Mouse (Mus musculus): ENCODE results near the gene Rasgrp1. TPM values are rescaled to one million over a fixed set of nuclear protein-coding genes. Genes with fewer than 3 reads are reported as not detected.

The Rasgrp1 gene
- polyA plus RNA-seq, 1 experiment from 2014 or later: 0.17 TPM

DNA sequence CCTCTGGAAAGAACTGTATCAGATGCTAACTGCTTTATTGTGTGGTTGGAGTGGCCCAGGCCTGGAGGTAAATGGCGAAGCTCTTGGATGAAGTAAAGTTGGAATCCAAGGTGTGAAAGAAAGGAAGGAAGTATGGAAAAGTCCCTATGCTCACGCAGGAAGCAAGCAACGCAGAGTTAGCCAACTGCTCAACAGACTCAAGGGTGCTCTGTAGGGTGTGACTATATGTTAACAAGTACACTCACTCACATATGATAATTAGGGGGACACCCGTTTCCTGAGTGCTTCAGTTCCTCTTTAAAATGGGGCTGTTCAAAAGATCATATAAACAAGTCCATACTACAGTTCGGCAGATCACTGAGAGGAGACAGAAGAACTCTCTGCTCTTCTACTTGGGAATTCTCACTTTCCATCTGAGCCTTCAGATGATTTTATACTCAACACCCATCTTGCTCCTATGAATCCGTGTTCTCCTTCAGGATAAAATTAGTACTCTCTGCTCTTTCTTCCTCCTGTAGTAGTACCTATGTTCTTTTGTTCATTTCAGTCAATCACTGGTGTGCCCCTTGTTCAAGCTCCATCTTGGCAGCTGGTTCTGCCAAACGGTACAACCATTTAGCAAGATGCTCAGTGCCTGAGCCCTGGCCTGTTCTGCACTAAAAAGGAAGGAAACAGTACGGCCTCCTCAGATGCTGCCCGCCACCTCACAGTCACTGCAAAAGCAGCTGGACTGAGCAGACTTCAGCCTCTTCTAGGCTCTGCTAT lies 14.1 kb downstream of the Rasgrp1 start:
- WGBS: 72% methylated on average over 9 of the region's 9 CpGs
- no peak for ATAC-seq (ENCODE audit: insufficient number of reproducible peaks, low FRiP score)
- H3K36me3 ChIP-seq: no peaks in the 10 kb centered on the region

DNA sequence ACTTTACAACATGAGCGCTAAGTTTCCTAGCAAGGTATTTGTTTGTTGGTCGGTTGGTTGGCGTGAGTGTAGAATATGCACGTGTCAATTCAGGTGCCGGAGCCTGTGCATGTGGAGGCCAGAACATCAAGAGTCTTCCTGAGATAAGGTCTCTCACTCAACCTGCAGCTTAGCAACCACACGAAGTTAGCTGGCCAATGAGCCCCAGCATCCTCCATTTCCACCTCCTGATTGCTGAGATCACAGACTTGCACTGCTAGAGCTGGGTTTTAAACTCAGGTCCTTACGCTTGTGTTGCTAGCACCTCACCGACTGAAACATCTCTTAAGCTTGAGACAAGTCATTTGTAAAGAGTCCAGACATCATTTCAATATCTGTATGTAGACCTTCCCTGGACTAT lies 20.4 kb downstream of the Rasgrp1 start:
- Histone ChIP-seq H3K4me1 (replicated peaks) (no peaks in the 10 kb centered on the region), H3K4me3 (no peak overlapping the region), H3K27ac (ENCODE audit: poor library complexity, severe bottlenecking) (no peak overlapping the region), H3K4me2 (no peak overlapping the region), H3K9me3 (replicated peaks) (no peaks in the 10 kb centered on the region), H3K36me3 (no peaks in the 10 kb centered on the region), H3K9ac (no peak overlapping the region), H3K27me3 (replicated peaks) (no peaks in the 10 kb centered on the region)
- WGBS: 79% methylated on average over 8 of the region's 8 CpGs
- no peak for ATAC-seq (ENCODE audit: insufficient number of reproducible peaks, low FRiP score)

More for the DNA sequence above, 14.1 kb downstream of the Rasgrp1 start:
- Histone ChIP-seq H3K9ac (no peak overlapping the region), H3K9me3 (replicated peaks) (no peaks in the 10 kb centered on the region), H3K4me2 (no peak overlapping the region), H3K27ac (ENCODE audit: poor library complexity, severe bottlenecking) (no peak overlapping the region), H3K4me1 (replicated peaks) (no peaks in the 10 kb centered on the region), H3K4me3 (no peak overlapping the region), H3K27me3 (replicated peaks) (no peaks in the 10 kb centered on the region)

DNA sequence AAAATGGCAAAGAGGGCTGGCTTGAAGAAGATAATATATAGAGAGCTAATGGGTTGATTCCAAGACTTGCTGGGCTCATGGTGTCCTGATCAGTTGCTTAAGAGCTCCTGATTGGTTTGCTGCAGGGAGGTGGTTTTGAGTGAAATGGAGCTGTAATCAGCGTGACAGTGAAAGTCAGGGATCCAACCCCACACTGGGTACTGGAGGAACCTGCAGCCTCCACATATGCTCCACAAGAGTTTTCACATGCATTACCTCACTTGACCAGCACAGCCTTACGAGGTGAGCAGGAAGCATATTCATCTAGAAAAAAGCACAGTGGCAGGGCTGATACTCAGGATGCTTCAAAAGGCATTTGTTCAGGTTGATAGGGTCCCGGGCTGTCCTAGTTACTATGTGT lies 21.6 kb downstream of the Rasgrp1 start:
- no peak overlapping the region for H3K9ac ChIP-seq
- no peak overlapping the region for H3K4me2 ChIP-seq
- no peak overlapping the region for H3K27ac ChIP-seq (ENCODE audit: poor library complexity, severe bottlenecking)
- 67% methylated on average over 3 of the region's 3 CpGs for WGBS
- no peaks in the 10 kb centered on the region for H3K4me1 ChIP-seq (replicated peaks)
- no peaks in the 10 kb centered on the region for H3K36me3 ChIP-seq
- no peaks in the 10 kb centered on the region for H3K27me3 ChIP-seq (replicated peaks)
- H3K9me3 ChIP-seq (replicated peaks): no peaks in the 10 kb centered on the region
- H3K4me3 ChIP-seq: no peak overlapping the region
- ATAC-seq (ENCODE audit: insufficient number of reproducible peaks, low FRiP score): no peak

DNA sequence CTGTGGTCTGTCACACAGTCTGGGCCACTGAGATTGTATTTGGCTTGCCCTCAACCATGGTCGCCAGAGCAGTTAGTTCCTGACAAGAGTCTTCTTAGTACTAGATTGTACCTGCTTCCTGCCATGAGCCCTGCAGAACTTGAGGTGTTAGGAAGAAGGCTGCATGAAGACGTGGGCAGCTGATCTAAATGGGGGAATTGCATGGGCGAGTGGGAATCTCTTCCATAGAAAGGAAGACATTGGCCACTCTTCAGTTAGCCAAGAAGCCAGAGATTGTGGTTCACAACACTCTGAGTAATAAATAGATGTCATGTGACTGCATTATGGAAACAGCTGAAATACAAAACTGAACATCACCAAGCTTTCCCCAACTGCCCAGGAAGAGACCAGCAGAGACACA lies 23.8 kb downstream of the Rasgrp1 start:
- no peaks in the 10 kb centered on the region for H3K4me1 ChIP-seq (replicated peaks)
- no peak for ATAC-seq (ENCODE audit: insufficient number of reproducible peaks, low FRiP score)
- 70% methylated on average over 3 of the region's 3 CpGs for WGBS

DNA sequence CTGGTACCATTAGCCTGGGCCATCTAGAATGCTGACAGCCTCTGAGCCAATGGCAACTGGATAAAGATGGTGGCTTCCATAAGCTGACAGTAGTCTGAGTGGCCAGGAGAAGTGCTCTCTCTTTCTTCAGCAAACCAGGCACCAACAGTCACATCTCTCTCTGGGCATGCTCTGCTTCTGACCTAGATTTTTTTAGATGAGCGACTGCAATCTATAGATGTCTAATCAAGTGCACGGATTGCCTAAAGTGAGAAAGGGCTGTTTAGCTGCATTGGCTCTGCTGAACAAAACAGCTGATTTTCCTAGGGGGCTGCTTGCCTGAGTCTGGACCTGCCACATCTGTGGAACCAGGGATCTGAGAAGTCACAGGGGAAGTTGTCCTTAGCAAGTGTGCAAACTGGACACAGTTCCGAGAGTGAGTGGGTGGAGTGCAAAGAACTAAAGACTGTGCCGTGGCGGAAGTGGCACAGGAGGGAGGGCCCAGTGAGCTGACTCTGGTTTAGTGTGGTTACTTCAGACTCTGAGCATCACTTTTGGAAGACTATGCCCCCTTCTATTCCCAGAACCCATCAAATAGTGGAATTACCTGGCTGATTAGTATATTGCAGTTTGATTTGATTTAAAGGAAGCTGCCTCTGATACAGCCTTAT lies 29.1 kb downstream of the Rasgrp1 start:
- H3K27ac ChIP-seq (ENCODE audit: poor library complexity, severe bottlenecking): no peak overlapping the region
- WGBS: 86% methylated on average over 5 of the region's 5 CpGs

More for the DNA sequence above, 23.8 kb downstream of the Rasgrp1 start:
- H3K4me2 ChIP-seq: no peak overlapping the region
- no peaks in the 10 kb centered on the region for H3K9me3 ChIP-seq (replicated peaks)
- no peak overlapping the region for H3K4me3 ChIP-seq
- no peak overlapping the region for H3K27ac ChIP-seq (ENCODE audit: poor library complexity, severe bottlenecking)
- no peaks in the 10 kb centered on the region for H3K27me3 ChIP-seq (replicated peaks)
- H3K9ac ChIP-seq: no peak overlapping the region
- no peaks in the 10 kb centered on the region for H3K36me3 ChIP-seq

DNA sequence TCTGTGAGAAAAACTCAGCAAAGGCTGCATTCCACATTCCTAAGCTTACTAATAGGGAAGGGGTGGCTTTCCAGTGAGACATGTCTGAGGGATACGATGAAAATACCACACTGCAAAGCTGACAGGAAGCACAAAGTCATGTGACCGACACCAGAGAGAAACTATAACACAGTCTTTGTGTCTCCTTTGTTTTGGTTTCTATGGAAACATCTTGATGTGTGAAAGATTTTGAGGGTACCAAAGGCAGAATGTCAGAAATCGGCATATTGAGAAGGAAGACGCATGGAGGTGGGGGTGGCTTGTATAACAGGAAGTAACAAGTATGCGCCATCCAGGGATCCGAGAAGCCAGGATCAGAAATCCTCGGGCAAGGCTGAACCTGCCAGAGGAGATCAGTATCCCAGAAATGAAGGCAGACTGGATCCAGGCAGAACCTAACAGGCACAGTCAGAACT lies 30.3 kb downstream of the Rasgrp1 start:
- no peak for ATAC-seq (ENCODE audit: insufficient number of reproducible peaks, low FRiP score)
- H3K4me3 ChIP-seq: no peak overlapping the region
- H3K27ac ChIP-seq (ENCODE audit: poor library complexity, severe bottlenecking): no peak overlapping the region
- no peak overlapping the region for H3K4me2 ChIP-seq
- H3K4me1 ChIP-seq (replicated peaks): no peaks in the 10 kb centered on the region
- no peaks in the 10 kb centered on the region for H3K36me3 ChIP-seq
- no peak overlapping the region for H3K9ac ChIP-seq
- 68% methylated on average over 7 of the region's 7 CpGs for WGBS
- no peaks in the 10 kb centered on the region for H3K27me3 ChIP-seq (replicated peaks)
- no peaks in the 10 kb centered on the region for H3K9me3 ChIP-seq (replicated peaks)

More for the DNA sequence above, 29.1 kb downstream of the Rasgrp1 start:
- no peak overlapping the region for H3K4me2 ChIP-seq
- no peak overlapping the region for H3K4me3 ChIP-seq
- no peak for ATAC-seq (ENCODE audit: insufficient number of reproducible peaks, low FRiP score)
- no peaks in the 10 kb centered on the region for H3K9me3 ChIP-seq (replicated peaks)
- H3K27me3 ChIP-seq (replicated peaks): no peaks in the 10 kb centered on the region
- no peaks in the 10 kb centered on the region for H3K4me1 ChIP-seq (replicated peaks)
- H3K9ac ChIP-seq: no peak overlapping the region
- no peaks in the 10 kb centered on the region for H3K36me3 ChIP-seq

DNA sequence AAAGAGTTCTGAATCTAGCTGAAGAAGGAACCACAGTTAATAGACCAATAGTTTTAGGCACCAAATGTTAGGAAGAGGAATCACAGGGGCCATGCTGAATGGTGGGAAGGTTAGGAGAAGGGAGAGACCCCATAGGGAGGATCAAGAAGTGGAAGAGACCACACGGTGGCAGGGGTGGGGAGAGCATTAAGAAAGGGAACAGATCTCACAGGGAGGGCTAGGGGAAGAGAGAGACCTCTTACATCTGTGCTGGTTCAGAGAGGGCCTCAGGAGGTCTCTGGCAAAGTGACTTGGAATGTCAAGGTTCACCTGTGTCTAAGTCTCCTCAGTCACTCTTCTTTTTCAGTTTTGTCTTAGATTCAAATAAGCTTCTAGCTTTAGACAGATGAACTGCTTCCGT lies 30.8 kb downstream of the Rasgrp1 start:
- H3K4me3 ChIP-seq: no peak overlapping the region
- no peak overlapping the region for H3K27ac ChIP-seq (ENCODE audit: poor library complexity, severe bottlenecking)
- H3K9me3 ChIP-seq (replicated peaks): no peaks in the 10 kb centered on the region
- H3K4me1 ChIP-seq (replicated peaks): no peaks in the 10 kb centered on the region
- no peaks in the 10 kb centered on the region for H3K36me3 ChIP-seq
- no peak overlapping the region for H3K9ac ChIP-seq
- no peaks in the 10 kb centered on the region for H3K27me3 ChIP-seq (replicated peaks)
- no peak overlapping the region for H3K4me2 ChIP-seq
- ATAC-seq (ENCODE audit: insufficient number of reproducible peaks, low FRiP score): no peak
- 63% methylated on average over 2 of the region's 2 CpGs for WGBS

DNA sequence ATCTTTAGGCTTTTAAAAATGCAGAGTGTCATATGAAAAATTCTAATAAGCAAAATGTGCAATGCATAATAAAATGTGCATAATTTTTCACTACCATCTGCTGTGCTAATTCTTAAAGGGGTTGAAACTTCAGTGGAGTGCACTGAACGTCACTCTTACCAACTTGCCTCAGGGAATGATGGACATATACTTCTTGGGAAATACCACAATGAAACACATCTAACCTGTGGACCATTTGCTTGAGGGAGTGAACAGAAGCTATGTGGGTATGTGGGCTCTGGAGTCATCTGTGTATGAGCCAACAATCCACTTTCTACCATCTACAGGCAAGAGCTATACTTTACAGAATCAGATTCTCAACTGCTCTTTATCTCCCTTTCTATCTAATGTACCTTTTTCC lies 31.5 kb downstream of the Rasgrp1 start:
- Histone ChIP-seq H3K36me3 (no peaks in the 10 kb centered on the region), H3K4me1 (replicated peaks) (no peaks in the 10 kb centered on the region), H3K9me3 (replicated peaks) (no peaks in the 10 kb centered on the region), H3K9ac (no peak overlapping the region), H3K4me2 (no peak overlapping the region), H3K4me3 (no peak overlapping the region), H3K27me3 (replicated peaks) (no peaks in the 10 kb centered on the region), H3K27ac (ENCODE audit: poor library complexity, severe bottlenecking) (no peak overlapping the region)
- ATAC-seq (ENCODE audit: insufficient number of reproducible peaks, low FRiP score): no peak
- 69% methylated on average over 1 of the region's 1 CpGs for WGBS

DNA sequence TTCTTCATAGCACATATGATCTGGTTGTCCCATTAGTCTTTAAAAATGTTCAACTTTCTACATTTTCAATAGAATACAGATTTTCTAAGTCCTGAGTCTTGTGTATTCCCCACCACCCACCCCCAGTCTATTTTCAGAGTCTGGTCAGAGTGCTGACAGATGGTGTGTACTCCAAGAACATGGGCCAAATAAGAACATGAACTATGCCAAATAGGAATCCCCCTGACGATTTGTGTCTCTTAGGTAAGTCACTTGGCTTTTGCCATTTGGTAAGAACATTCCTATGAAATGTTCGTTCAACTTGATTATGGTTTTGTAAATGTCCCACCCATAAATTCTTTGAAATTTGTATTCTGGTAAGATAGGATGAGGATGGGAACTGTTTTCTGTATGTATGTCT lies 33.8 kb downstream of the Rasgrp1 start:
- no peak overlapping the region for H3K9ac ChIP-seq
- H3K9me3 ChIP-seq (replicated peaks): no peaks in the 10 kb centered on the region
- no peak overlapping the region for H3K27ac ChIP-seq (ENCODE audit: poor library complexity, severe bottlenecking)
- 68% methylated on average over 2 of the region's 2 CpGs for WGBS
- H3K4me2 ChIP-seq: no peak overlapping the region
- H3K27me3 ChIP-seq (replicated peaks): no peaks in the 10 kb centered on the region
- no peaks in the 10 kb centered on the region for H3K4me1 ChIP-seq (replicated peaks)
- no peak for ATAC-seq (ENCODE audit: insufficient number of reproducible peaks, low FRiP score)
- no peaks in the 10 kb centered on the region for H3K36me3 ChIP-seq
- H3K4me3 ChIP-seq: no peak overlapping the region

DNA sequence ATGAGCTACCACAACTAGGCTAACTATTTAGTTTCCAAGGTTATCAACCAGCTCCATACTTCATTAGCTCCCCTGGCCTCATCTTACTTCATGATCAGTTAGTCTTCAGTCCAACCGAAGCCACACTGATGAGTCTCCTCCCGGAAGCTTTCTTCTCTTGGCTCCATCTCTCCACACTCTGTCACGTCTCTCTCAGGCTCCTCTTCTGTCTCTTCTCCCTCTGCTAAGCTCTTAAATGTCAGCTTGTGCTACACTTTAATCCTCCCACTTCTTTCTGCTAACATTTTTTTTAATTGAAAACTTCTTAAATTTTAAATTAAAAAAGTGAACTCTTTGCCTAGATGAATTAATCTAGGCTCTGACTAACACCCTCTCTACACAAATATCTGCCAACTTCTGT lies 34.8 kb downstream of the Rasgrp1 start:
- no peak overlapping the region for H3K27ac ChIP-seq (ENCODE audit: poor library complexity, severe bottlenecking)
- no peaks in the 10 kb centered on the region for H3K9me3 ChIP-seq (replicated peaks)
- no peaks in the 10 kb centered on the region for H3K36me3 ChIP-seq
- no peak overlapping the region for H3K9ac ChIP-seq
- H3K4me1 ChIP-seq (replicated peaks): no peaks in the 10 kb centered on the region
- H3K4me2 ChIP-seq: no peak overlapping the region
- no peaks in the 10 kb centered on the region for H3K27me3 ChIP-seq (replicated peaks)
- WGBS: 80% methylated on average over 3 of the region's 3 CpGs
- no peak overlapping the region for H3K4me3 ChIP-seq
- no peak for ATAC-seq (ENCODE audit: insufficient number of reproducible peaks, low FRiP score)

DNA sequence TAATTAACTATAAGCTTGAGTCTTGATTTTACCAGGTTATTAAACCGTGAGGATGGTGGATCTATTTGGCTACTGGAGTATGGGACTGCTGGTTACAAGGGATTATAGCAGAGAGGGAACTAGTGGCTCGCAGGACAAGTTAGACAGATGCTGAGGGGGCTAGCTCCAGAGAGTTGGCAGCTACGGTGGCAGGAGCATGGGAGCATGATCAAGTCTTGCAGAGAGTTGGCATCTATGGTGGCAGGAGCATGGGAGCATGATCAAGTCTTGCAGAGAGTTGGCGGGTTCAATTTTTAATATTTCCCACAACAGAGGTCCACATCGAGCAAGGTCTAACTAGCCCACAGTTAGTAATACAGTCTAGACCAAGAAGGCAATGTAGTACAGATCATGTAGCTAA lies 37.9 kb downstream of the Rasgrp1 start:
- H3K4me3 ChIP-seq: no peak overlapping the region
- H3K27ac ChIP-seq (ENCODE audit: poor library complexity, severe bottlenecking): no peak overlapping the region
- H3K36me3 ChIP-seq: no peaks in the 10 kb centered on the region
- no peak for ATAC-seq (ENCODE audit: insufficient number of reproducible peaks, low FRiP score)
- H3K27me3 ChIP-seq (replicated peaks): no peaks in the 10 kb centered on the region
- H3K4me1 ChIP-seq (replicated peaks): no peaks in the 10 kb centered on the region
- 80% methylated on average over 5 of the region's 5 CpGs for WGBS
- H3K4me2 ChIP-seq: no peak overlapping the region
- no peak overlapping the region for H3K9ac ChIP-seq
- H3K9me3 ChIP-seq (replicated peaks): no peaks in the 10 kb centered on the region

All from heart, embryonic 12.5 days (tissue).